Mouse (Mus musculus): ENCODE results near the gene Dnajc2. TPM values are rescaled to one million over a fixed set of nuclear protein-coding genes. Genes with fewer than 3 reads are reported as not detected.

The Dnajc2 gene
- total RNA-seq (2021) (10 to 100 TPM; 20.9 to 21.5 TPM), polyA plus RNA-seq (2012; rRNA removed) (4.1 and 4.9 TPM in 2 replicates)
- long read RNA-seq, transcript Dnajc2-201 (17 exons, 2,133 nt) = major isoform, 13 of 14 reads
- long read RNA-seq, partial matches to known transcripts = 0 of 14 reads
- long read RNA-seq, other reads (novel, unspliced or antisense) = 1 of 14 reads

DNA sequence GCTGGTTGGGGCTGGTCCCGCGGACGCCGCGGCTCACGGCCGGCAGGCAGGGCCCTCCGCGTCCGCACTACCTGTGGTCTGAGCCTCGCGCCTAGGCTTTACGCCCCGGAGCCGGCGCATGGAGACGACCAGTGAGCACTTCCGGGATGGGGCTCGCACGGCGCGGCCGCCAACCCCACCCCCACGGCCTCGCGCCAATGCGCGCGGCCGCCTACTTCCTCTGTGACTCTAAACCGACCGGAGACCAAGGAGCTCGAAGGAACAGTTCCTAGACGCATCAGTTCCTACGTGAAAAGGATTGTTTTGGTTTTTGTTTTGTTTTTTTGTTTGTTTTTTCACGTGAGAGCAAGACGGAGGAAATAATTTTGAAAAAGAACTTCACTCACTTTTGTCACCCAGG, at the start of gene Dnajc2, which contains the start of gene Psmc2:
Gene Dnajc2 (minus strand): TSS at position 199 of the 400 bp plus-strand sequence.
Gene Psmc2 (plus strand): TSS at position 231 of the 400 bp plus-strand sequence.
- WGBS = under 1% methylated on average over 37 of the region's 37 CpGs
- TF ChIP-seq CTCF (IDR thresholded peaks at IDR 0.05) (no peak), EP300 (IDR thresholded peaks at IDR 0.05; ENCODE audit: insufficient read depth, low read depth, low read length) (0 out of 2 replicates have a peak, but pooled peaks have one; percentile 21)
- Histone ChIP-seq H3K4me3 (peak within 1 kb of the TSS; percentile 98), H3K4me1 (ENCODE audit: control insufficient read depth, insufficient read depth, low read length) (peaks cover 6% of the 10 kb centered on the region), H3K79me2 (replicated peaks; ENCODE audit: control insufficient read depth, insufficient read depth, low read length) (no peaks in the 10 kb centered on the region), H3K36me3 (ENCODE audit: control insufficient read depth, insufficient read depth, low read length) (peaks cover 21% of the 10 kb centered on the region), H3K27ac (peak within 1 kb of the TSS; percentile 89), H3K9ac (ENCODE audit: low read depth, low read length) (peak within 1 kb of the TSS; percentile 82), H3K27me3 (ENCODE audit: control insufficient read depth, insufficient read depth, low read length) (no peaks in the 10 kb centered on the region)
- DNase-seq = peak; percentile 89 to 91
- intact Hi-C loops (cut with DNase I) = loop anchor here (1.0 to 5.0 kb wide), 2 partner anchors 48 to 138 kb away; partner anchors contain the start of genes Armc10, Fbxl13 and Pmpcb

DNA sequence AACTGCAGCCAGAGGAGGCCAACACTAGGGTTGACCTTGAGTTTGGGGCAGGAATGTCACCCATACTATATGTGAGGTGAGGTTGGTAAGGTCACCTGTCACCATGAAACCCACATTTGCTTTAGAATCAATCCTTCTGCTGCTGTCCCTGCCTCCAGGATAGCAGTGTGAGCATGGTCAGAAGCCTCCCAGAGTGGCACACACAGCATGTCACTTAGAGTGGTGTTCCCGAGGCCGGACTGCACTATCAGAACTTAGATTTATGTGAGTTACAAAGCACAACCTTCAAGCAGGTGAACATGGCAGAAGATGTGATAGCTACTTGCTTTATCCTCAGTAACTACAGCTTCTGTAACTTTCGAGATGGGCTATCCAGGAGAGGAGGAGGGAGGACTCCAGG, 46.7 kb upstream of the Dnajc2 start:
- 67% methylated on average over 3 of the region's 3 CpGs for WGBS
- Histone ChIP-seq H3K27me3 (ENCODE audit: control insufficient read depth, insufficient read depth, low read length) (no peaks in the 10 kb centered on the region), H3K4me3 (no peak overlapping the region), H3K4me1 (ENCODE audit: control insufficient read depth, insufficient read depth, low read length) (no peaks in the 10 kb centered on the region), H3K27ac (no peak overlapping the region), H3K79me2 (replicated peaks; ENCODE audit: control insufficient read depth, insufficient read depth, low read length) (no peaks in the 10 kb centered on the region), H3K36me3 (ENCODE audit: control insufficient read depth, insufficient read depth, low read length) (no peaks in the 10 kb centered on the region), H3K9ac (ENCODE audit: low read depth, low read length) (no peak overlapping the region)
- TF ChIP-seq POLR2A (IDR thresholded peaks at IDR 0.05; ENCODE audit: insufficient read depth, low read depth, low read length) (no peak), CTCF (IDR thresholded peaks at IDR 0.05) (no peak), EP300 (IDR thresholded peaks at IDR 0.05; ENCODE audit: insufficient read depth, low read depth, low read length) (no peak)
- intact Hi-C loops (cut with DNase I) = no loop called here
- DNase-seq = no peak

DNA sequence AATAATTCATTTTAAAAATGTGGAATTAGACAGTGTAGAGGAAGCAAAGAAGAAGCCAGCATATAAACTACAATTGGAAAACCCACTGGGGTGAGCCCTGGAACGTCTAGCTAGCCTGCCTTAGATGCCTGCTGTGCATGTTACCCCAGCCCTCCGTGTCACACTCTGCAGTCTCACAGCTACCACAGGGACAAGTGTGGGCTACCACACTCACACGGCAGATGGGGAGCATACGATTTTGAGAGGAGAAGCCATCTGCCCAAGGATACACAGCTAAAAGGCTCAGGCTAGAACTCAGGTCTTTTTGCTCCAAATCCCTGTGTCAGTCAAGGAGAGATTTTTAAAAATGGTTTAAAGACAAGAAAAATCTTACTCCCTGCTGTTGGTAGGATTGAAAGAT, 43.8 kb upstream of the Dnajc2 start:
- no peaks in the 10 kb centered on the region for H3K27me3 ChIP-seq (ENCODE audit: control insufficient read depth, insufficient read depth, low read length)
- H3K79me2 ChIP-seq (replicated peaks; ENCODE audit: control insufficient read depth, insufficient read depth, low read length) = no peaks in the 10 kb centered on the region
- no peak overlapping the region for H3K27ac ChIP-seq
- H3K4me3 ChIP-seq = no peak overlapping the region
- no peak for TF ChIP-seq CTCF (IDR thresholded peaks at IDR 0.05)
- no peak for TF ChIP-seq POLR2A (IDR thresholded peaks at IDR 0.05; ENCODE audit: insufficient read depth, low read depth, low read length)
- TF ChIP-seq EP300 (IDR thresholded peaks at IDR 0.05; ENCODE audit: insufficient read depth, low read depth, low read length) = no peak
- no peaks in the 10 kb centered on the region for H3K4me1 ChIP-seq (ENCODE audit: control insufficient read depth, insufficient read depth, low read length)
- no peak for DNase-seq
- intact Hi-C loops (cut with DNase I) = no loop called here
- 53% methylated on average over 4 of the region's 4 CpGs for WGBS
- H3K9ac ChIP-seq (ENCODE audit: low read depth, low read length) = no peak overlapping the region
- no peaks in the 10 kb centered on the region for H3K36me3 ChIP-seq (ENCODE audit: control insufficient read depth, insufficient read depth, low read length)

DNA sequence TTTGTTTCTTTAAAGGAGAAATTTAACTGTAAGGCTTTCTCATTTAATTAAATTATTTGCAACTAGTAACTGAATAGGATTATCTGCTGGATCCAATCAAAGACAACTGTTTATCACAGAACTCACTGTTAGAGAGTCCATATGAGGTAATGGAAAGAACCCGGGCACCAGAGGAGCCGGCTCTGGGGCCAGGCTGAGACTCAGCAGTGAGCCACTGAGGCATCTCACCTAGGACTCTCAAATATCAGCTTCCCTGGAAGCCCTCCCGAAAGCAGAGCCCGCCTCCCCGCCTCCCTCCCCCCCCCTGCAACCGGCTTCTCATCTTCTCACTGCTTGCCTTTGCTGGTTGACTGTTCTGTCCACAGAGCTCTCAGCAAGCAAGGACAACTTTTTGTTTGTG, 42.6 kb upstream of the Dnajc2 start:
- Histone ChIP-seq H3K27ac (no peak overlapping the region), H3K4me1 (ENCODE audit: control insufficient read depth, insufficient read depth, low read length) (no peaks in the 10 kb centered on the region), H3K9ac (ENCODE audit: low read depth, low read length) (no peak overlapping the region), H3K4me3 (no peak overlapping the region), H3K79me2 (replicated peaks; ENCODE audit: control insufficient read depth, insufficient read depth, low read length) (no peaks in the 10 kb centered on the region), H3K27me3 (ENCODE audit: control insufficient read depth, insufficient read depth, low read length) (no peaks in the 10 kb centered on the region), H3K36me3 (ENCODE audit: control insufficient read depth, insufficient read depth, low read length) (no peaks in the 10 kb centered on the region)
- no peak for DNase-seq
- intact Hi-C loops (cut with DNase I) = no loop called here
- TF ChIP-seq POLR2A (IDR thresholded peaks at IDR 0.05; ENCODE audit: insufficient read depth, low read depth, low read length) = no peak
- TF ChIP-seq EP300 (IDR thresholded peaks at IDR 0.05; ENCODE audit: insufficient read depth, low read depth, low read length) = no peak
- TF ChIP-seq CTCF (IDR thresholded peaks at IDR 0.05) = no peak
- 10% methylated on average over 4 of the region's 6 CpGs for WGBS

DNA sequence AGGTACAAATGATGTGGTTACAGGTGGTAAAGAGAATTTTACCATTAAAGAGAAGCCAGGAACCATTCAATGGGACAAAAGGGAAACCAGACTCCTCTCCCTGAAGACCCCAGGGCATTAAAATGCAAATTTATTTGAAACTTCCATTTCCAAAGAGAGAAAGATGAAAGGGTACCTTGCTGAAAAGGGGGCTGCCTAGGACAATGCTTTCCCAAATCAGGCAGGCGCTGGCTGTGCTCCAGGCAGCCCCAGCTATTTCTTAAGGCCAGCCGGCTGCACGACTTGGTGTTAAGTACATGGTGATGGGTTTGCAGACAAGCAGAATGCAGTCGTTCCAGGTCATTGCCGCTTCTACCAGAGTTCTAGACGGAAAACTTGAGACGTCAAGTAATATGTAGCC, 41.3 kb upstream of the Dnajc2 start:
- H3K4me1 ChIP-seq (ENCODE audit: control insufficient read depth, insufficient read depth, low read length) = no peaks in the 10 kb centered on the region
- no peak overlapping the region for H3K27ac ChIP-seq
- H3K4me3 ChIP-seq = no peak overlapping the region
- no peaks in the 10 kb centered on the region for H3K36me3 ChIP-seq (ENCODE audit: control insufficient read depth, insufficient read depth, low read length)
- intact Hi-C loops (cut with DNase I) = no loop called here
- no peaks in the 10 kb centered on the region for H3K27me3 ChIP-seq (ENCODE audit: control insufficient read depth, insufficient read depth, low read length)
- H3K9ac ChIP-seq (ENCODE audit: low read depth, low read length) = no peak overlapping the region
- TF ChIP-seq CTCF (IDR thresholded peaks at IDR 0.05) (no peak), EP300 (IDR thresholded peaks at IDR 0.05; ENCODE audit: insufficient read depth, low read depth, low read length) (no peak), POLR2A (IDR thresholded peaks at IDR 0.05; ENCODE audit: insufficient read depth, low read depth, low read length) (no peak)
- no peaks in the 10 kb centered on the region for H3K79me2 ChIP-seq (replicated peaks; ENCODE audit: control insufficient read depth, insufficient read depth, low read length)
- DNase-seq = no peak
- WGBS = 60% methylated on average over 7 of the region's 7 CpGs

DNA sequence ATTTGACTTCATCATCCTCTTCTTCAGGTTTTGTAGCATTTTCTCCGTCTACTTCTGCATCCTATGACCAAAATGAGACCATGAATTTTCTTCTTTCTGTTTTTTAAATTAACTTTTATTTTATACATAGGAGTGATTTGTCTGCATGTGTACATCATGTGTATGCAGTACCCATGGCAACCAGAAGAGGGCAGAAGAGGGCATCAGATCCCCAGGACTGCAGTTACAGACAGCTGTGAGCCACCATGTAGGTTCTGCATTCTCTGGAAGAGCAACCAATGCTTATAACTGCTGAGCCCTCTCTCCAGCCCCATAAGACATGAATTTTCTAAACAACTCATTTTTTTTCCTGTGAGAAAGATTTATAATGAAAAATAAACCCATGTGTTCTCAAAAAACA, 28.9 kb upstream of the Dnajc2 start:
- intact Hi-C loops (cut with DNase I) = no loop called here
- no peaks in the 10 kb centered on the region for H3K4me1 ChIP-seq (ENCODE audit: control insufficient read depth, insufficient read depth, low read length)
- no peak overlapping the region for H3K9ac ChIP-seq (ENCODE audit: low read depth, low read length)
- peak; percentile 63 for TF ChIP-seq CTCF (IDR thresholded peaks at IDR 0.05)
- no peak for TF ChIP-seq POLR2A (IDR thresholded peaks at IDR 0.05; ENCODE audit: insufficient read depth, low read depth, low read length)
- TF ChIP-seq EP300 (IDR thresholded peaks at IDR 0.05; ENCODE audit: insufficient read depth, low read depth, low read length) = no peak
- WGBS = 71% methylated on average over 1 of the region's 1 CpGs
- H3K27me3 ChIP-seq (ENCODE audit: control insufficient read depth, insufficient read depth, low read length) = no peaks in the 10 kb centered on the region
- H3K27ac ChIP-seq = no peak overlapping the region
- H3K79me2 ChIP-seq (replicated peaks; ENCODE audit: control insufficient read depth, insufficient read depth, low read length) = no peaks in the 10 kb centered on the region
- no peak overlapping the region for H3K4me3 ChIP-seq
- H3K36me3 ChIP-seq (ENCODE audit: control insufficient read depth, insufficient read depth, low read length) = no peaks in the 10 kb centered on the region
- no peak for DNase-seq

Measured in heart, adult 2 months (tissue).